Mouse (Mus musculus): ENCODE data around the gene Plcb2.

The Plcb2 gene

GRCm38 (mm10) chr2:118659998-118660452, 68.2 kb downstream of the Plcb2 start:
- no peak for DNase-seq (ENCODE audit: low spot score in 2 of 2)

- no peak for DNase-seq (ENCODE audit: low spot score in 2 of 2)
These were observed 68.7 kb downstream of the Plcb2 start for GRCm38 (mm10) chr2:118659493-118659892.

- peak; percentile 52 to 59 for DNase-seq (ENCODE audit: low spot score in 2 of 2)
These were observed 69.2 kb downstream of the Plcb2 start for GRCm38 (mm10) chr2:118659077-118659476.

- peak; percentile 54 to 76 for DNase-seq (ENCODE audit: low spot score in 2 of 2)
These were observed 69.8 kb downstream of the Plcb2 start for GRCm38 (mm10) chr2:118658457-118658856.
